Mouse (Mus musculus) heart, adult 9 months (tissue): ENCODE measurements around the gene Gpx4.
A peak's percentile ranks its signal among the peaks of the same experiment; 100 is the strongest.
"Not testable (repeated sequence)": the region's sequence is repeated elsewhere in the genome, so short reads cannot be mapped to it uniquely, and the experiment has no call there.

Source experiments
- DNase-seq, 2 experiments: peaks; one replicate each; pipeline ENCODE4 v3.0.0; 2022; ENCODE audit warnings: low spot score in 2 of 2

Gpx4 gene

GRCm38 (mm10) chr10:80050244-80050643, 3.3 kb downstream of the Gpx4 start:
- DNase-seq: no peak

DNA sequence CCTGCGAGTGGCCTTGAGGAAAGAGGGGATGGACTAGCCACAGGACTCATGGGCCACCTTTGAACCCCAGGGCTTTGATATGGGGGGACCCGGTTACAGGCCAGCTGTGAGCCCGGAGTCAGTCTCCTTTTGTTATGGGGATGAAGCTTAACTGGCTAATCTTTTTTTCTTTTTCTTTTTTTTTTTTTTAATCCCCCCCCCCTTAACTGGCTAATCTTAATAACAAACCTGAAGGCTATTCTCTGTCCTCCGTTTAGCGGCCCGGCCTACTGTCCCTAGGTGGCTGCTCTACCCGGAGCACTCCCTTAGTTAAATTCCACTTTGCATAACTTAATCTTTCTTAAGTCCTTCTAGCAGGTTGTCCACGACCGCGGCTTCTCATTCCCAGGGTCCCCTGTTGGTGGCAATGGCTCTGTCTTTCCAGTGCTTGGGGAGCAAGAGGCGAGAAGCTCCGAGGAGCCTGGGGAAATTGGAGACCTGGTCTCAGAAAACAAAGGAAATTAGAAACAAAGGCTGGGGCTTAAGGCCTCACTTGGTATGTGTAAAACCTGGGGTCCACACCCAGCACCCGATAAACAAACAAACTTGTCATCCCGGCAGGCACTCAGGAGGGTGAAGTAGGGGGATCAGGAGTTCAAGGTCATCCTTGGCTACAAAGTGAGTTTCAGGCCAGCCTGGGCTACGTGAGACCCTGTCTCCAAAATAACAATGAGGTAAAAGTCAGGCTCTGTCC, 4.1 kb downstream of the Gpx4 start:
- DNase-seq: no peak

DNA sequence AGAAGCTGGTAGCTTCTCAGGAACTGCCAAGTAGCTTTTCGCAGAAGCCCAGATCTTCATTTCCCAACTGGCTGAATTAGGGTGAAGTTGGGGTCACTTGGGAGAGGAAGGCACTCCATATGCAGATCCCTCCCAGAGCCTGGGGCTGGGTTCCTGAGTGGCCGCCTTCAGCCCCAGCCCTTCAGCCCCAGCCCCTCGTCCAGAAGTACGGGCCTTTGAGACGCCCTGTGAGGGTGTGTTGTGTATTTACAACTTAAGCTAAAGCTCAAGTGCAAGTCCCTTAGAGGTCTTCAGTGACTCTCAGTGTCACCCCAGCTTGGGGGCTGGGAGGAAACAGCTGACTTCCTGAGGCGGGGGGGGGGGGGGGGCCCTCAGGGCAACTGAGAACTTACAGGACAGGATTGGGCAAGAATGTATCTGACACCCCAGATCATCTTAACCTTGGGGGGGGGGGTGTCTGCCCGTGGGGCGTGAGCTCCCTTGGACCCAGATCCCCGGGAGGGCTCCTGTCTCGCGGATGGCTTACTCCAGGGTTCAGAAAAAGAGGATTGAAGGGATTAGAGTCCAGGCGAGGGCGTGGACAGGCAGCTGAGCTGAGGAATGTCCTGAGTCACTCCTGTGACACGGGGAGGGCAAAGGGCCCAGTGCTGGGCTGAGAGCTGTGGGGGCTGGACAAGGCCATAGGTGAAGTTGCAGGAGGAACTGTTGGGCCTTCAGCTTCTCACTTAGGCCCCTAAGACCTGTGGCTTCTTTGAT, 4.8 kb downstream of the Gpx4 start:
- DNase-seq: peak; percentile 57 to 70

DNA sequence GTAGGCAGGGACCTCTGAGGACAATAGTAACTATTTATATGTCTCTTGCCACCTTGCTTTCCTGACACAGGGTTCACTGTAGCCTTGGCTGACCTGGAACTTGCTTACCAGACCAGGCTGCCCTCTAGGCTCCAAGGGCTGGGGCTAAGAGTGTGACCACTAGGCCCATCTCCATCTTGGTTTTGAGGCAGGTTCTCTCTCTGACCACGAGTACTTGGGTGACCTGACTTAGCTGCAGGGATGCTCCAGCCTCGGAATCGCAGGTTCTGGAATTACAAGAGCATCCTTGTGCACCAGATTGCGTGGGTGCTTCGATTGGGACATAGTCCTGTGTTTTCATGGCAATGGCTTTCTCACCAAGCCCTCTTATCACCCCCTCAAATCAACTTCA, 5.4 kb downstream of the Gpx4 start:
- DNase-seq: no peak

DNA sequence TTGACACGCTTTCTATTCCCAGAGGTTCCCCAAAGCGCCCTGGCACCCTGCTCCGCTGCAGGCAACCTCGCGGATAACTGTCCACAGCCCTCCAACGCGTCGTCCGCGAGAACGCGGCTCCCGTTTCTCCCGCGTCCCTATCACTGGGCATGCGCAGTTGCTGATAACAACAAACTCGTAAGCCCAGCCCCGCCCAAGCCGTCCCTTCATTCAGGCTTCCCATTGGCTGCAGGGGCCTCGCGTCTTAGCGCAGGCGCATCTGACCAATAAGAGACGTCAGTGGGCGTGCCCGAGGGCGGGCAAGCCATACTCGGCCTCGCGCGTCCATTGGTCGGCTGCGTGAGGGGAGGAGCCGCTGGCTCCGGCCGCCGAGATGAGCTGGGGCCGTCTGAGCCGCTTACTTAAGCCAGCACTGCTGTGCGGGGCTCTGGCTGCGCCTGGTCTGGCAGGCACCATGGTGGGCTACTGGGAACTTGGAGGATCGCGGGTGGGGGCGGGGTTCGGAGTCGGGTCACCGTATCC, 6.4 kb downstream of the Gpx4 start:
- peak; percentile 100 for DNase-seq

DNA sequence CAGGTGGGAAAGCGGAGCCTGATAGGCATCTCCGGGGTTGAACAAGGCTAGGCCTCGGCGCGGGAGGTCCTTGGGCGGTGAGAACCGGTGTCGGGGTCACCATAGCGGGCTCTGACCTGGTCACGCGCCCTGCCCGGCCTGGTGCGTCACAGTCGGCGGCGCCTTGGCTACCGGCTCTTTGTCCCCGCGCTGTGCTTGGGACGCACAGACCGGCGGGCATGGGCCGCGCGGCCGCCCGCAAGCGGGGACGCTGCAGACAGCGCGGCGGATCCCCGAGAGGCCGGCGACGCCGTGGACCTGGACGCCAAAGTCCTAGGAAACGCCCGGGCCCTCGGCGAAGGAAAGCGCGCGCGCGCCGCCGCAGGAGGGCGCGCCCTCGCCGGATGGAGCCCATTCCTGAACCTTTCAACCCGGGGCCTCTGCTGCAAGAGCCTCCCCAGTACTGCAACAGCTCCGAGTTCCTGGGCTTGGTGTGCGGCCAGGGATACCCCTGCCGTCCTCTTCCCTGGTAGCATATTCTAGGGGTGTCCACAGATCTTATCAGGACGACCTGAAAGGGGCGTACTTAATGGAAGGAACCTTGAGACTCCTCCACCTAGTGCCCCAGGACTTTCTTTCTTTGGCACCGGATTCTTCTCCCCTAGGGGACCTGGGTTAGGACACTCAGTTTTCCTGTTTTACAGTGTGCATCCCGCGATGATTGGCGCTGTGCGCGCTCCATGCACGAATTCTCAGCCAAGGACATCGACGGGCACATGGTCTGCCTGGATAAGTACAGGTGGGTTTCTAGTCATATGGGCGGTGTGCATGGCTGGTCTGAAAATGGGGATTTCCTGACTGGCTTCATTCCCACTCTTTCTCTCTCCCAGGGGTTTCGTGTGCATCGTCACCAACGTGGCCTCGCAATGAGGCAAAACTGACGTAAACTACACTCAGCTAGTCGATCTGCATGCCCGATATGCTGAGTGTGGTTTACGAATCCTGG, 7.2 kb downstream of the Gpx4 start:
- peak; percentile 78 to 79 for DNase-seq

DNA sequence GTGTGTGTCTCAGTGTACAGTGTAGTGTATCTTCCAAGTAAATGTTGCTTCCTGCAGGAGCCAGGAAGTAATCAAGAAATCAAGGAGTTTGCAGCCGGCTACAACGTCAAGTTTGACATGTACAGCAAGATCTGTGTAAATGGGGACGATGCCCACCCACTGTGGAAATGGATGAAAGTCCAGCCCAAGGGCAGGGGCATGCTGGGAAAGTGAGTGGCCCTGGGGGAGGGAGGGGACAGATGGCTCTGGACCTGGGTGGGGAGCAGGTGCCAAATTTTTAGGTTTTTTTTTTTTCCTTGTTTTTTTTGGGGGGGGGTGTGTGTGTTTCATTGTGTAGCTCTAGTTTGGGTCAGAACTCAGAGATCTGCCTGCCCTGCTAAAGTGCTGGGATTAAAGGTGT, 7.9 kb downstream of the Gpx4 start:
- not testable (repeated sequence) for DNase-seq

DNA sequence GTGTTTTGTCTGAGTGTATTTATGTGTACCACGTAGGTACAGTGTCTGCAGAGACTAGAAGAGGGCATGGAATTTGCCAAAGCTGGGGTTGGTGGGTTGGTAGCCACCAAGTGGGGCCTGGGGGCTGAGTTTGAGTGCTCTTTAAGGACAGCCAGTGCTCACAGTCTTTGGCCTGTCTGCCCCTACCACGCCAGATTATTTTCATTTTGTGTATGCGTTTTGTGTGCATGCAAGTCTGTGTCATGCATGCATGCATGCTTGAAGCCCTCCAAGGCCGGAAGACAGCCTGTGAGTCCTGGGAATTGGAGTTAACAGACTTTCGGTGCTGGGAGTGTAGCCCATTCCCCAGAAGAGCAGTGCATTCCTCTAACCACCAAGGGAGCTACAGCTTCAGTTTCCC, 8.4 kb downstream of the Gpx4 start:
- DNase-seq: no peak

GRCm38 (mm10) chr10:80055891-80056290, 8.9 kb downstream of the Gpx4 start:
- no peak for DNase-seq

DNA sequence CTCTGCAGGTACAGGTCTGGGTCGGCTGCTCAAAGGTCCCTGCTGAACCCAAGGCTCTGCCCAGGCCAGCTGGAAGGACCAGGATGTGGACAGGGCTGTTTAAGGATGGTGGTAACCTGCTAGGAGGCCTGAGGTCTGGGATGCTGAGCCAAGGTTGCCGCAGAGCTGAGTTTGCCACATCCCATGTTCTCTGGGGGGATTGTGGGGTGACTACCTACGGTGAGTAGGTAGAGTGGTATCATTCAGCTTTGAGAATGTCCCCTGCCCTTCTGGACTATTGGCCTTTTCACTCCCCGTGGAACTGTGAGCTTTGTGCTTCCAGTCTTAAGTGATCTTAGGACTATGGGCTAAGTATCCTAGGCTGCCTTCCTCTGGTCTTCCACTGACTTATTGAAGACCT, 9.5 kb downstream of the Gpx4 start:
- DNase-seq: no peak

DNA sequence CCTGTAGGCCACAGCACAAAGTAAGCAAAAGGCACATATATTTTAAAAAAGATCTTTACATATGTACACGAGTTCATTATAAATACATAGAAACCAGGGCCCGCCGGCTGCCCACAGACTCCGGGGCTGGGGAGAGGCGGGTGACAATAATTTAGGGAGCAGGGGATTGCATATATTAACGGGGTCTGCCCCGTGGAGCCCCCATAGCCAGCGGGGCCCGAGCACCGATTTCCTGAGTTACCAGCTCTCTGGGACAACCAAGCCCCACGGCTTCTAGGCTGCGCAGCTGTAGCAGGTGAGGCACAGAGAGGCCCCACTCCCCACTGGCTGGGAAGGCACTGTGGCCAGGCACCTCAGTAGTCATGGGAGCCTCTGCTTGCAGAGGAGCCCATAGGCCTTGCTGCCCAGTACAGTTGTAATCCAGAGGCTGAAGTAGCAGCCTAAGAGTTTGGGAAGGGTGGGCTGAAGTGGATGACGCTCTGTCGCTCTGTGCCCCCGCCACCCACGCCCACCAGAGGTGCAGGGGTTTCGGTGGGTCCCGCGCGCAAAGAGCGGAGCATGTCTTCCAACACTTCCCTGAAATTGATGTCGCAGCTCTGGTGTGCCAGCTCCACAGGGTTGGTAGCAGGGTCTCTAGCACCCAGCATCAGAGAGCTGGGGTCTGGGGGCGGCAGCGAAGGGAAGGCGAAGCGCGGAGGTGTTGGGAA, 10.2 kb downstream of the Gpx4 start:
- DNase-seq: no peak

- no peak for DNase-seq
Measured at GRCm38 (mm10) chr10:80057683-80058326, 10.8 kb downstream of the Gpx4 start.

GRCm38 (mm10) chr10:80063104-80063503, 16.1 kb downstream of the Gpx4 start:
- DNase-seq: no peak

GRCm38 (mm10) chr10:80063877-80064650, 17.1 kb downstream of the Gpx4 start:
- no peak for DNase-seq

DNA sequence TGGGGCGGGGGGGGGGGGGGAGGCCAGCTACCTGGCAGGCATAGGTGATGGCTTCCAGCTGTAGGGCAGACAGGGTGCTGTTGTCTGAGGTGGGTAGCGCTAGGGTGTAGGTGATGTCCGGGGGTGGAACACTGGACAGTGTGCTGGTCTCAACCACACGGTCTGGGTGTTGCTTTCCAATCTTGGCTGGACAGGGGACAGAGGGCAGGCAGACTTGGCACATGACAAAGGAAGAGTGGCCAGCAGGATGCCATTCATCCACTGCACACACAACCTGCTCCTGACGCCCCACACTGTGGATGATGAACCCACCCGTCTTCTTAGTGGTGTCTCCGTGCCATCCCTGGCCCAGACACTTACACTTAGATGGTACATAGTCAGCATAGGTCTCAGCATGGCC, 22.3 kb downstream of the Gpx4 start:
- no peak for DNase-seq

GRCm38 (mm10) chr10:80069948-80070450, 23.0 kb downstream of the Gpx4 start:
- no peak for DNase-seq

DNA sequence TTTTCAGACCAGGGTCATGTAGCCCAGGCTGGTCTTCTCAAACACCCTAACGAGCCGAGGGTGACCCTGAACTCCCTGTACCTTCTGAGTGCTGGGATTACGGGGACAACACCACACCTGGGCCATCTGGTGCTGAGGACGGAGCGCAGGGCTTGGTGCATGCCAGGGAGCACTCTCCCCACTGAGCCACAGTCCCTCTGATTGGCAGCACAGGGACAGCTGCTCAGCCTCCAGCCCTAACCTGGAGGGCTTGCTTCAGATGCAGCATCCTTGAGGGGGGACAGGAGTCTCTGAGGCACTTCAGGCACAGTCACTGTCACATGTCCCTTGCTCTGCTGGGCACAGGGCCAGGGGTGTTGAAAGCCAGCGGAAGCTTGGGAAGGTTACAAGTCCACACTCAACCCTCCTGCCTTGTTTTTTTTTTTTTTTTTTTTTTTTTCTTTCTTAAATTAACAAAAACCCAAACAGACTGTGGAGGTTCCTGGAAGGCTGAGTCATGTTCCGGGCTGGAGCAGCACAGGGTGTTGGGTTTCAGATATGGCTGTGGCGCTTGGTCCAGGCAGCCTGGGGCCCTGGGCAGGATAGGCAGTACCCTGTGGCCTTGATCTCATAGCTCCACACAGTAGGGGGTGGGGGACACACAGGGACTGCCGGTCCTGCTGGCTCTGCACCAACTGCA, 24.0 kb downstream of the Gpx4 start:
- peak; percentile 84 to 91 for DNase-seq

DNA sequence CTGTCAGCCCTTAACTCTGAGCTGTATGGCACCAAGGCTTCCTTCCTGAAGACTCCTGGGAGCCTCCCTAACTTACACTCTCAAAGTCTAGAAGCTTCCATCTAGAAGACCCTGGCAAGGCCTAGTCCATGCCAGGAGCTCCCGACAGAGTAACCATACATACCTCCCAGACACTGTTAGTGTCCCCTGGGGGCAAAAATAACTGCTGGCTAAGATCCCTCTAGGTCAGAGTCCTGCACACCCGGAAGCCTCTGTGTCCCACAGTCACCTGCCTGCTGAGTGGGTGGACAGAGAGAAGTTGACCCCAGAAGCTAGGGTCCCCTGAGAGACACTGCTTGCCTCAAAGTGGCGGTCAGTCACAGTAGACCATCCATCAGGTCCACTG, 24.5 kb downstream of the Gpx4 start:
- DNase-seq: peak in 1 of 2 experiments; percentile 32
